Mouse (Mus musculus) liver, postnatal 0 days (tissue): Measurements from ENCODE around the gene Gm12845.

Experiments used
- CTCF ChIP-seq: sonication (generic); IDR thresholded peaks from 2 replicates; pipeline ENCODE4 v1.5.1; 2016; ENCODE audit warnings: antibody characterized with exemption, low read depth
- EP300 ChIP-seq: IDR thresholded peaks from 2 replicates; pipeline ENCODE4 v1.6.1; 2016; ENCODE audit warnings: antibody characterized with exemption, low read depth, mild to moderate bottlenecking

DNA sequence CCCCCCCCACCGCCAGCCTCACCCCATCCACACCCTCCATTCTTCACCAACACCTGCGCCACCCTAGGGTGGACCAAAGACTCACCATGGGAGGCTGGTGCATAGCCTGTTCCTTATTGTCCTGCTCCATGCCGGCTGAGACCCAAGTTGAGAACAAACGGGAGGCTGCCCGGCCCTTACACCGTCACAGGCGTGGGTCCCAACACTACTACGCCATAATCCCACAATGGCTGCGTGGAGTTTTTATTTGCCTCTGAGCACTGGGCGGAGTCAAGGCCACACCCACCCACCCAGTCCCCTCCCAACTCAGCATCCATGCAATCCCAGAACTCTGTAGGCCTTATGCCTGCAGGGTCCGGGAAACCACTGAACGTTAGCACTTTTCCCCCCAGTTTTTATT, 41.2 kb downstream of the Gm12845 start, which contains the start of gene Klf17:
- TF ChIP-seq CTCF (no peak), EP300 (no peak)
